Mouse (Mus musculus) spleen, embryonic (tissue): ENCODE results near the gene Cecr2.

Source experiments
- CTCF ChIA-PET: fragments of 350-600 bp; sonication (Branson Sonifier 250); formaldehyde crosslinking; loops from one replicate; lab custom pipeline; 2022; lab: Charles Lee

Gene Cecr2

DNA sequence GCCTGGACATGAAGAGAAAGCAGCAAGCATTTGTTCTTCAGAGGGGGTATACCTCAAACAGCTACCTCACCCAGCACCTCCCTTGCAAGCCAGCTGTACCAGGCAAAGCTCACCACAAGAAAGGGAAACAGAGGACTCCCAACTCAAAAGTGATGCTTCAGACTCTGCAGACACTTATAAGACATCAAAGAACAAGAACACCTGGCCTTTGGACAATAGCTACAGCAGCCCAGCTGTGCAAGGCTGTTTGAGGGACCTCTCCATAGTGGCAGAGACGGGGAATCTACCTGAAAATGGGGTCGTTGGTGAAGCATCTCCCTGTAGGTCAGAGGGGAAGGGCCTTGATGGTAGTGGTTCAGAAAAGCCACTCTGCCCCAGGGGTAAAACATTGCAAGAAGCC, 95.0 kb downstream of the Cecr2 start:
- CTCF ChIA-PET = no interaction called here

DNA sequence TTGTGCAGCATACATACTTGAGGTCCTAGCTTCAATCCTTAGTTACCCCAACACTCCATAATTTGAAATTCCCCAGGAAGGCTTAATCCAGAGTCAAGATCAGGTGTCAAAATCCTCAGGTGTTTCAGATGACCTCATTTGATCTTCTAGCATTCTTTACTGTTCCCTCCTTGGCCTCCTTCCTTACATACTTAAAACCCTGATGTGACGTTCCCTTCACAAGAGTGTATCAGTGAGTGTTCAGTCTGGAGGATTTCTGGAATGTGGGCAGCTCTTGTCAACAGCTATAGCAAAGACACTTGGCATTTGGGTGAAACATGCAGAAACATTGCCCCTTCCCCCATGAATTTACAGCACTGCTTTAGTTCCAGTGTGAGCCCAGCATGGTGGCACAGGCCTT, 103.8 kb downstream of the Cecr2 start:
- CTCF ChIA-PET = no interaction called here

DNA sequence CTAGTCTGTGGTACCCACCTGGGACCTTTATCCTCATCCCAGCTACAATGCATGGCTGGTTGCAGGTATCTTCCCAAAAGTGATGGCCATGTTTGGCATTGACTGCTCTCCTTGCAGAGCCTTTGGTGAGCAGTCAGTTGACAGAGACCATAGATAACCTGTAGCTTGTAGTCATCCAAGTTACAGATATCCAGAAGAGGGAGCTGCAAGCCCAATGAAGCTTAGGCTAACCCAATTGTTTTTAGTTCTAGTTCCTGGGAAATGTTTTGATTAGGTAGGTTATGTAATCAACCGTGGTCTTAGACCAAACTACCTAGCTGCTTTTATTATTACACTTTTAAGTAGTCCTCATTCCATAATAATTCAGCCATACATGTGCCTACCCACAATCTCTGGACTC, 105.2 kb downstream of the Cecr2 start:
- CTCF ChIA-PET = no interaction called here

DNA sequence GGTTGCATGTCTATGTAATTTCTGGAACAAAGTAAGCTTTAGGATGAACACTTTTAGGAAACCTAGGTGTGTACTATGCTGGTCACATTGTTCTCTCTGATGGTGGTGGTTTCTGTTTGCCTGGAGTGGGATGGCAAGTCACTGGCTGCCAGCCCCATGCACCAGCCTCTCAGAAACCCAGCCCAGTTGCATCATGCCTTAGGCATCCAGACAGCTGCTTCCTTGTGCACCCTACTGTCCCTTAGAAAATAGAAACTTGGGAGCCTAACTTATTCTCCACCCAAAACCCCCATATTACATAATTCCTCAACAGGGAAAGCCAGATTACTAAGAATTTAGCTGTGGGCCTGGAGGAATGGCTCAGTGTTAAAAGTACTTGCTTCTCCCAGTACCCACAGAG, 105.9 kb downstream of the Cecr2 start:
- CTCF ChIA-PET = no interaction called here

DNA sequence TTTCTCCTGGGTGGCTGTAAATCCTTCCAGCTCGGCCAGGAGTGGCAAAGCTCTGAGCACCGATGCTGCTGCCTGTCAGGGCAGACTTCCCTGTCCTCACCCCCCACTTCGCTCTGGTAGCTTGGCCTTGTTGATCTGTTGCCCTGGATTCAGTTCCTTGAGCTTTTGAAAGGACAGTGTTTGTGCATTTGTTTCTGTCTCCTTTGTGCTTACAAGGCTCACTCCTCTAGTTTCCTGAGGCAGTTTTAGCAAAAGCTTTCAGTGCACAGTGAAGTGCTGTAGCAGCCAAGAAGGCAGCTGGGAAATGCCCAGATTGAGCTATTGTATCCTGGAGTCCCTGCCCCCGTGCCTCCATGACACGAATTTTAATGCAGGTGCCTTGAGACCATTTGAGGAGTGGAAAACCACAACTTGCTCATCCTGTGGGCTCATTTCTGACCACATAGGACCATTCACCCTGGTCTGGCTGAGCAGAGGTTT, 107.0 kb downstream of the Cecr2 start, which contains the start of gene Slc25a18:
TSS of gene Slc25a18 (plus strand) at position 430 of the 480 bp plus-strand sequence.
- CTCF ChIA-PET = no interaction called here

DNA sequence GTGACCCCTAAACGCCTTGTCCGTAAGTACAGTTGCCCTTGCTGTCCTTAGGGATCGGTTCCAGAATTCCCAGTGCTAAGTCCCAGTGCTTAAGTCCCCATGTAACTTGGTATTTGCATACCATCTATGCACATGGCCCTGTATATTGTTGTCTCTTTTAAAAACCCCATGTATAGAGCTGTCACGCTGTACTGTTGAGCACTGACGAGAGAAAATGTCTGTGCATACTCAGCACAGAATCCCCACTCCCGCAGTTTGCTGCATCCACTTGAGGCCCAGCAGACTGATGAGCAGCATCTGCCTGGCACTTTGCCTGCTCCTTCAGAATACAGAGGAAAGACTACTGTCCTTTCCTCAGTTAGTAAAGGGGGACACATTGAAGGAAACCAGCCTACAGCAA, 107.6 kb downstream of the Cecr2 start:
- CTCF ChIA-PET = no interaction called here

DNA sequence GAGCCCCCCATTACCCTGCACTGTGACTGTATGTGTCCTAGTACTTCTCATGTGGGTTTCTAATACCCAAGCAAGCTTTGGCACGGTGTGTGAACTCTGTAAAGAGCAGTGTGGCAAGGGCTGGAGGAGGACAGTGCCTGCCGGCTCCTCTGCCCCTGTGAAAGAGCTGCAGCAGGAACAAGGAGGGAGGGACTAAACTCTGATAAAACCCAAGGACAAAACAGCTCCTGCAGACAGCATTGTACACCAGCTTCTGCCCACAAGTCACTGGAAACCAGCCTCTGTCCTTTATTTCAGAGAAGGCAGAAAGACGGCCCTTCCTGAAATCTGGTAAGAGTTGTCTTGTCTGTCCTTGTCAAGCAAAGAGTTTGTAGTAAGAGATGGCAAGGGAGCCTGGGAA, 110.1 kb downstream of the Cecr2 start:
- CTCF ChIA-PET = no interaction called here

DNA sequence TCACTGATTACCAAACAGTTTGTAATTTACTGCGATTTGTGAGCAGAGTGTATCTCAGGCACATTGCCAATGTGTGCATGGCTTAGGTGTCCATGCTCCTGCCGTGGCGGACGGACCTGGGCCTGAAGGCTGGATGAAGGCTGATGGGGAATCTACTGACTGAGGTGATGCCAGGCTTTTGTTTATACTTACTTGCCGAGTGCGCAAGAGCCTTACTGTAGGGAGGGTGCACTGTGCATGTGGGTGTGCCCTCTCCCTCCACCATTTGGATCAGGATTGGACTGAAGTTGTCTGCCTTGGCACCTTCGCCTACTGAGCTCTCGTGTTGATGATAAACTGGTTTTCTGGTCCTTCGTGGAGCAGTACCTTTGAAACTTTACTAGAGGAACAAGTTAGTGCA, 111.4 kb downstream of the Cecr2 start:
- CTCF ChIA-PET = no interaction called here

DNA sequence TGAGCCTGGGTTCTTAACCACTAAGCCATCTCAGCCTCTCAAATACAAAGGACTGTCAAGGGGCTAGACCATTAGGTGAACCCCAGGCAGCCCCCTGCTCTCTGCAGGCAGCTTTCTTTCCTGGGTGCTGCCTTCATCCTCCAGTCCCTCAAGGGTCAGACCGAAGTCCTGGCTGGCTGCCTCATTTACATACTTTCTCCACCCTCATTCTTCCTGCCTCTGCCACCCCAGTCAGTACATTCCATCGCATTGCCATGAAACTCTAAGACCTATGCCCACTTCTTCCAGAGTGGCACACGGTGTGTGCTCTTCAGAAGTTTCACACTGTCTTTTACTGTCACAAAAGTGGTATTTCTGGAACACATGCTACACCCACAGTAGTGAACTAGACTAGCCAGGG, 112.1 kb downstream of the Cecr2 start:
- CTCF ChIA-PET = no interaction called here

DNA sequence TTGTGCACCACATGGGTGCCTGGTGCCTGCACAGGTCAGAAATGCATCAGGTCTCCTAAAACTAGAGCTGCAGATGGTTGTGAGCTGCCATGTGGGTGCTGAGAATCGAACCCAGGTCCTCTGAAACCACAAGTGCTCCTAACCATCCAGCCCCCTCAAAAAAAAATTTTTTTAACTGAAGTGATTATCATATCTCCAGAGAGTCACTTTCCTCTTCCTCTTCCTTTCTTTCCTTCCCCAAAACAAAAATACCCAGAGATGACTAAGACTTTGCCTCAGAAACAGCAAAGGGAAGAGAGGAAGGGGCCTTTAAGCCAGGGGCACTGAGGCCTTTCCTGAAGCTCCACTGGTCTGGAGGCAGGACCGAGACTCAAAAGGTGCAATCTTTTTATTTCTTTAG, 116.8 kb downstream of the Cecr2 start:
- CTCF ChIA-PET = interaction anchor here (0.6 kb wide), 1 partner anchor 241 kb away, joined by 6 read pairs; no protein-coding TSS in a partner anchor

DNA sequence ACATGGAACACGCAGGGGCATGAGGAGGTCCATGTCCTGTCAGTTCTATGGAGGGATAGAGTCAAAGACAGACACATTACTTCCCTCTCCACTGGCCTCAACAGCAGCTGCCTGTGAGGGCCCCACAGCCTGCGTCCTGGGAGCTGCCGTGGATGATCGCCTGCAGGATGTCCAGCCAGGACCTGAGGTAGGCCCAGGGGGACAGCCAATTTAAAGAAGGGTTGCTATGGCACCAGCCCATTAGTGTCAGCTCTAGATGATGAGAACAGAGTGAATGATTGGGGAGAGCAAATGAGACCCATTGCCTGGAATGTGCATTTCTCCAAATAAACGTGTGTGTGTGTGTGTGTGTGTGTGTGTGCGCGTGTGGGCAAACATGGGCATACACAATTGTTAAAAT, 118.2 kb downstream of the Cecr2 start:
- CTCF ChIA-PET = interaction anchor here (0.5 kb wide), 1 partner anchor 170 kb away, joined by 6 read pairs; no protein-coding TSS in a partner anchor

DNA sequence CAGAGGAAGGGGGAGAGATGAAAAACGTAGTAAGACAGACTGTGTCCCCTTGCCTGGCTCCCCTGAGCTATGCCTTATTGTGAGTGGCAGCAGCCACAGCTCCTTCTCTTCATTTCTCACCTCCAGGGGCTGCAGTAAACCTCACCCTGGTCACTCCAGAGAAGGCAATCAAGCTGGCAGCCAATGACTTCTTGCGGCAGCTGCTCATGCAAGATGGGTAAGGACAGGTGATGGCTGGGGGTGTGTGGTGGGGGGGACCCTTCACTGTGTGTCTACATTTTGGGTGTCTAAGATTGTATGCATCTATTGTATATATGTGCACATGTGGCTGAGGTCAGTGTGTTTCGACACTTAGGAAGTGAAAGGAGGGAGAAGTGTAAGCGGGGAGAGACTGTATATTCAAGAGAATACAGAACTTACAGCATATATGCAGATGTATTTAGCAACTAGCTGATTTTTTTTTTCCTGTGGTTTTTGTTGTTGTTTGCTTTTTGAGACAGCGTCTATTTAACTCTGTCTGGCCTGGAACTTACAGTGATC, 122.0 kb downstream of the Cecr2 start:
- CTCF ChIA-PET = no interaction called here

DNA sequence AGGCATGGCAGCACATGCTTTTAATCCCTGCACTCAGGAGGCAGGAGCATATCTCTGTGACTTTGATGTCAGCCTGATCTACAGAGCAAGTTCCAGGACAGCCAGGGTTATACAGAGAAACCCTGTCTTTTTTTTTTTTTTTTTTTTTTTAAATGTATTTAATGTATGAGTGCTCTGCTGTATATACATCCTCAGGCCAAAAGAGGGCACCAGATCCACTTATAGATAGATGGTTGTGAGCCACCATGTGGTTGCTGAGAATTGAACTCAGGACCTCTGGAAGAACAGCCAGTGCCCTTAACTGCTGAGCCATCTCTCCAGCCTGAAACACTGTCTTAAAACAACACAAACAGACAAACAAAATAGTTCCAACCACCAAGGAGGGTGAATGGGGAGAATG, 122.7 kb downstream of the Cecr2 start:
- CTCF ChIA-PET = no interaction called here

DNA sequence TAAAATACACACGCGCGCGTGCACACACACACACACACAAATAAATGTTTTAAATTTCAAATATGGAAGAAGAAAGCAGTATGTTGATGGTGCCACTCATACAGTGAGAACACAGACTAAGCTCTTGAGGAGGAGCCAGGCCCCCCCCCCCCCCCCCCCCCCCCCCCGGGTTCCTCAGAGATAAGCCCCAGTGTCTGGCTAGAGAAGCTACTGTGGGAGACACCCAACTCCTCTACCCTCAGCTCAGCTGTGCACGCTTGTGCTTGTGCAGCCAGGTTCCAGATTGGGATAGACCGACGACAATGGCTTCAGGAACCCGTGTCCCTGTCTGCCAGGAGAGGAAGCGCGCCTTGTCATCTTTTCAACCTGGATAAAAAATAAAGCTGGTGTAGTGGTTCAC, 124.0 kb downstream of the Cecr2 start:
- CTCF ChIA-PET = interaction anchor here (0.6 to 0.7 kb wide), 2 partner anchors 110 to 325 kb away, joined by 3 to 4 read pairs; no protein-coding TSS in a partner anchor

DNA sequence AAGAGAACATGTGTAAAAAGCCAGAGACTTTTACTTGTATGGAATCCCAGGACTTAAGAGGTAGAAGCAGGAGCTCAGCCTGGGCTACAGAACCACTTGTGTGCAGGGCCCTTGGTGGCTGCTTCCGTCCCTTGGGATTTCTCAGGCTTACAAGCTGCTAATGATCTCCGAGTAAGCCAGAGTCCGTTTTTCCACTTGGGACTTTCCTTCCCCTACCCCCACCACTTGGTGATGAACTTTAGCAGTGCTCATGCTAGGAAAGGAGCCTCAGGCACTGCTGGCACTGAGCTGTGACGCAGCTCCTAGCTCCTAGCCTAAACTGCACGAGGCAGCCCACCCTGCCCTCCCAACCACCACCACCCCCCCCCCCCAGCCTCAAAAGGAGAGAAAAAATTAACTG, 124.5 kb downstream of the Cecr2 start:
- CTCF ChIA-PET = interaction anchor here (0.6 kb wide), 2 partner anchors 156 to 325 kb away, joined by 3 to 17 read pairs; no protein-coding TSS in a partner anchor

DNA sequence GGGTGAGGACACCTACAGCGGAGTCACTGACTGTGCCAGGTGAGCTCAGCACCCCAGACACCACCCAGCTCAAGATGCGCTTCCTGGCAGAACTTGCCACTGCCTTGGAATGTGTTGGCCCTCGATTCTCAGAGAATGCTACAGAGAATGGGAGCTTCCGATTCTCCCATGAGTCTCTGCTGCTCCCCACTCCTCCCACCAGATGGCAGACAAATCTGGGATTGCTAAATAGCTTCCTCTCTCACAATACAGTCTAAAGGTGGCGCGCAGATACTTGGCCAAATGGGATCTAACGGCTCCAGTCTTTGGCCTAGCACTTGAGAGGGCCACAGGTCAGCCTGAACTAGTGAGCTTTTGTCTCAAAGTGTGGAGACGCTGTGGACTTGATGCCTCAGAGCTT, 126.8 kb downstream of the Cecr2 start:
- CTCF ChIA-PET = no interaction called here

DNA sequence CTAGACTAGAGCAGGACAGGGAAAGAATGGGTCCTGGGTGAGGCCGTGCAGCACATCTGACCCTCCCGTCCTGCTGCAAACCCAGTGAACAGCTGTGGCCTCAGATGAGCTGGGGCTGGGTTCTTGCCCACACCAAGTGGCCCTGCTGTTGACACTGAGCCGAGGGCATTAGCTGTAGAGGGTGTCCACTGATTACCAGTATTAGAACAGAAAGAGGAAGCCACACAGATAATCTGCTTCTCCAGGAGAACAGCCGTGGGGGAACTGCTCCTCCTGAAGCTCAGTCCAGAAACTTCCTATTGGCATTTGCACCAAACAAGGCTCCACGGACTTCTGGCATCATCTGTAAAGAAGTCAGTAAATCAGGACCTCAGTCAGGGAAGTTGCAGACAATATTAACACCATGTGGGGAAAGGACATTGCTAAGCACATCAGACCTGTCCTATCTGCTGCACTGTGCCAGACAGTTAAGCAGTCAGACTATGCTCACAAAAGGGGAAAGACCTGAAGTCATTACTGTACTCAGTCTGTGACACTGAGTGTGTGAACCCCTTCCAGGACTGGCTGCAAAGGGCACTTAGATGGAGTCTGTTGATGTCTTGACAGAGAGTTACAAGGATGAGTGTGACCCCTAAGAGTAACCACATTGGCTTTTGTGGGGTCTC, 129.4 kb downstream of the Cecr2 start:
- CTCF ChIA-PET = no interaction called here

DNA sequence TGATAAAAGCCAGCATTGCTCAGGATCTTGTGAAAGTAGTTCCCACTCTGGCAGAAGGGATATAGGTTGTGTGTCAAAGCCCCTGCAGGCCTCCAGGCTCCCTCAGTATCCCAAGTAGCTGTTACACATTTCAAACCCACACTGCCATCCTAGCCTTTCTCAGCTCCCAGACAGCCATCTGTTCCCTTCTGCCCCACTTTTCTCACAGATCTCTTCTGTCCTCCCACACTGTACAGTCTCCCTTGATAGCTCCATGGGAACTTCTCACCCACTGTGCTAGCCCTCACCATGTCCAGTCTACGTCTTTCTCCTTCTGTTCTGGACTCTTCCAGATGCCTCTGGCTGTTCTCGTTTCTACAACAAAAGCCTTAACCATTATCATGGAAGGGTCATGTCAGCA, 129.9 kb downstream of the Cecr2 start:
- CTCF ChIA-PET = no interaction called here

DNA sequence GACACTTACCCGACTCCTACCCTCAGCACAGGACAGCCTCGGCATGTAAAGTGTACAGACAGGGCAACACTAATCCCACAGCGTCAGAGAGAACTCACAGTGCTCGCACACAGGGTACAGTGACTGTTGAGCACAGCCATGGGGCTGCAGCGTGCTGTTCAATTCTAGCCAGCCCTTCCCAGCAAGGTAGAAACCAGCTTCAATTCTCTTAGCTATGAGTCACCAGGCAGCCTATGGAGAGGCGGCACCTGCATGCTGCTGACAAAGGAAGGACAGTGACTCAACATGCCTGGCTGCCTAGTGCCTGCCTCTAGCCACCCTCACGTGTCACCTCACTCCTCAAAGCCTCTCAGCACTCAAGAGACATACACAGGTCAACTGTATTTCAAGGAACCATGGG, 131.8 kb downstream of the Cecr2 start:
- CTCF ChIA-PET = no interaction called here

DNA sequence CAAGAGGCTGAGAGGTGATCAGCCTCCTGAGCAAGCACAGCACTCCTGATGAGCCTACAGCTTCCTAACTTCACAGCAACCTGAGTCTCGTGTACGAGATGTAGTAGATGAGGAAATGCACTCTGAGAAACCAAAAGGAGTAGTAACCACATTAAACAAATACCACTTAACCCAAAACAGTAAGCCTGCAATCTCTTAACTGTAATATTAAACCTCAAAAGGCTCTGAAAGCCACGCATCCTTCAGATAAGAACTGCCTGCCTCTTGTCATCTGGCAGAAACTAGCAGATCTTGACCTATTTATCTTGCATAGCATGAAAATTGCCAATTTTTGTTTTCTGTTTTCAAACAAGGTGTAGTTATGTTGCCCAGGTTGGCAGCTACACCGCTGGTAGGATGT, 132.7 kb downstream of the Cecr2 start:
- CTCF ChIA-PET = no interaction called here

DNA sequence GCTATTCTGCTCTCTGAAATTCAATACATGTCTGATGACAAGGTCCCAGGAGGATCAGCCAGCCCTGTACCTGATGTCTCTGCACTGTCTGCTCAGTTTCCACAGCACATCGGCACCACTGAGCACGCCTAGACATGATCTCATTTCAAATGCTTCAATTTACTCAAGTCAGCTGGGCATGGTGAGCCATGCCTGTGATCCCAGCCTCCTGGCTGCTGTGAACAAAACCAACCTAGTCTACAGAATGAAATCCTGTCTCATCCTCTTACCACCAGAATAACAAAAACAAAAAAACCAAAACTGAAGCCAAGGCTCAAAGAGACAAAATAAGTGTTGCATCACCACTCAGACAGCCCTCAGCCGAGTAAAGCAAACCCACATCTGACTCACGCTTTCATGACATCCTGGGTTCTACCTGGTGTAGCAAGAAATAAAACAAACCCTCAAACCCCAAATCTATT, 133.4 kb downstream of the Cecr2 start:
- CTCF ChIA-PET = no interaction called here

DNA sequence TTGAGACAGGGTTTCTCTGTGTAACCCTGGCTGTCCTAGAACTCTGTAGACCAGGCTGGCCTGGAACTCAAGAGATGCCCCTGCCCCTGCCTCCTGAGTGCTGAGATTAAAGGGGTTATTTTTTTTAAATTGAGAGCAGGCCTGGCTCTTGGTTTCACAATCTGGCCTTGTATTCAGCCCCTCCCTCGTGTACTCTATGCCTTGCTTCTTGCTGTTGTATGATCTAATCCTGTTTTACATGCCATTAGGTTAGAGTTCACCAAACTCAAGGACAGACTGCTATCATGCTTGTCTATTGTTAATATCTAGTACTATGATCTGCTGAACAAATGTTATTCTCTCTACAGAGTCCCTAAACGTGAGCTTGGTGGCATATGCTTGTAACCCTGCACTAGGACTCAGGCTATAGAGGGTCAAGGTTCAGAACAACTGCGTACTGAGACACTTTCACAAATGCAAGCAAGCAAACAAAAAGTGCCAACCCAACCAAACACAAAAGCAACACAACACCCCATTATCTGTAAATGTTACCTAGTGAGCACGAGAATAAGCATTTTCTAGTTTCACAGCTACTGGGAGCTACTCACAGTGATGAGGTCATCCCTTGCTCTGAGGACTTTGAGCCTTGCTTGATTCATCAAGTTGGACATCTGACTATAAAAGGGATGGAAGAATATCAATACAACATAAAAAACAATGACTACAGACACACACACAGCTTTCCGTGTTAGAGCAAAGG, 141.0 kb downstream of the Cecr2 start:
- CTCF ChIA-PET = no interaction called here

DNA sequence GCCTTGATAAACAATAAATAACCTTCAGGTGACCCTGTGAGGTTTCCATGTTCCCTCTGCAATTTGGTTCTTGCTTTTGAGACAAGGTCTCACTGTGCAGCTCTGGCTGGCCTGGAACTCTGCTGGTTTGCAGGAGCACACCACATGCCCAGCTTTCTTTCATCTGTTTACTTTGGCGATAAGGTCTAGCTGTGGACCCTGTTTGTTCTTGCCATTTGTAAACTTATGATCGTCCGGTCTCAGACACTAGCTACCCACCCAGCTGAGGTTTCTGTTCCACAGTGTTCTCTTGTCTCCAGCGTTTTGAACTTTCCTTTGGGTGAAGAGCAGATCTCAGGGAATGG, 141.5 kb downstream of the Cecr2 start:
- CTCF ChIA-PET = no interaction called here
